Mouse (Mus musculus) limb, embryonic 13.5 days (tissue): ENCODE results near the gene Qdpr. TPM values are rescaled to one million over a fixed set of nuclear protein-coding genes. Genes with fewer than 3 reads are reported as not detected.
"Not testable (repeated sequence)": the region's sequence is repeated elsewhere in the genome, so short reads cannot be mapped to it uniquely, and the experiment has no call there.

Experiments
- ATAC-seq: fragments of 200-750 bp; cut with Nextera tagmentation; 2 replicates; pipeline ENCODE4 v1.8.0; 2017; ENCODE audit warnings: low read depth, moderate number of reproducible peaks, moderate TSS enrichment; ENCODE audit not compliant: low FRiP score
- H3K27ac ChIP-seq: fragments of 300-500 bp; sonication (generic); 2 replicates; pipeline ENCODE4 v1.5.1; 2015; ENCODE audit warnings: inconsistent platforms, mild to moderate bottlenecking, moderate library complexity
- H3K27me3 ChIP-seq: fragments of 300-500 bp; sonication (generic); 2 replicates; pipeline ENCODE4 v1.6.1; 2015; ENCODE audit warnings: mild to moderate bottlenecking, inconsistent platforms
- H3K36me3 ChIP-seq: fragments of 300-500 bp; sonication (generic); 2 replicates; pipeline ENCODE4 v1.6.1; 2015; ENCODE audit warnings: inconsistent platforms, mild to moderate bottlenecking, moderate library complexity
- H3K4me1 ChIP-seq: fragments of 300-500 bp; sonication (generic); 2 replicates; pipeline ENCODE4 v1.6.1; 2015; ENCODE audit warnings: inconsistent platforms
- H3K4me2 ChIP-seq: fragments of 300-500 bp; sonication (generic); replicated peaks from 2 replicates; pipeline ENCODE4 v1.6.1; 2015; ENCODE audit warnings: inconsistent platforms, mild to moderate bottlenecking, moderate library complexity
- H3K4me3 ChIP-seq: fragments of 300-500 bp; sonication (generic); 2 replicates; pipeline ENCODE4 v1.5.1; 2015; ENCODE audit warnings: moderate library complexity, mild to moderate bottlenecking, inconsistent platforms
- H3K9ac ChIP-seq: fragments of 300-500 bp; sonication (generic); 2 replicates; pipeline ENCODE4 v1.6.1; 2015; ENCODE audit warnings: mild to moderate bottlenecking, inconsistent platforms
- H3K9me3 ChIP-seq: fragments of 300-500 bp; sonication (generic); 2 replicates; pipeline ENCODE4 v1.6.1; 2016; ENCODE audit warnings: inconsistent platforms
- WGBS: fragments of 180-500 bp; shearing (Covaris S2); methylation state at CpG from one replicate; pipeline ENCODE4 v1.1.7; 2015; 5-methylcytosine and 5-hydroxymethylcytosine counted together
- polyA plus RNA-seq: library from polyadenylated mRNA; unstranded; fragments of >200 nt; fragmentation: Nextera tagmentation; extraction: Ambion mirVana; gene quantifications from 2 replicates; pipeline ENCODE4 v1.2.1, GENCODE M21; 2015

The Qdpr gene
- polyA plus RNA-seq, 1 experiment from 2014 or later, result 122 TPM

GRCm38 (mm10) chr5:45444130-45444832 is 5.8 kb downstream of the Qdpr start:
- Histone ChIP-seq H3K27ac (no peak overlapping the region), H3K9me3 (no peaks in the 10 kb centered on the region), H3K4me1 (peaks cover 14% of the 10 kb centered on the region), H3K4me3 (no peak overlapping the region), H3K27me3 (no peaks in the 10 kb centered on the region), H3K36me3 (peaks cover 30% of the 10 kb centered on the region), H3K9ac (no peak overlapping the region), H3K4me2 (no peak overlapping the region)
- ATAC-seq, result no peak
- 71% methylated on average over 8 of the region's 8 CpGs for WGBS

- H3K27ac ChIP-seq, result no peak overlapping the region
- H3K4me2 ChIP-seq, result no peak overlapping the region
- H3K9me3 ChIP-seq, result no peaks in the 10 kb centered on the region
- no peaks in the 10 kb centered on the region for H3K27me3 ChIP-seq
- H3K9ac ChIP-seq, result no peak overlapping the region
- peaks cover 42% of the 10 kb centered on the region for H3K36me3 ChIP-seq
- H3K4me1 ChIP-seq, result peaks cover 5% of the 10 kb centered on the region
- ATAC-seq, result no peak
- WGBS, result 82% methylated on average over 3 of the region's 3 CpGs
- no peak overlapping the region for H3K4me3 ChIP-seq
Observed at GRCm38 (mm10) chr5:45441745-45442144, 8.3 kb downstream of the Qdpr start.

GRCm38 (mm10) chr5:45441124-45441523 is 8.9 kb downstream of the Qdpr start:
- H3K36me3 ChIP-seq, result peaks cover 37% of the 10 kb centered on the region
- no peak for ATAC-seq

GRCm38 (mm10) chr5:45438301-45438700 is 11.7 kb downstream of the Qdpr start:
- Histone ChIP-seq H3K4me2 (no peak overlapping the region), H3K27me3 (no peaks in the 10 kb centered on the region), H3K4me3 (no peak overlapping the region), H3K9ac (no peak overlapping the region), H3K36me3 (peaks cover 39% of the 10 kb centered on the region), H3K4me1 (peaks cover 17% of the 10 kb centered on the region), H3K9me3 (no peaks in the 10 kb centered on the region), H3K27ac (no peak overlapping the region)
- WGBS, result 87% methylated on average over 8 of the region's 8 CpGs
- no peak for ATAC-seq

More at GRCm38 (mm10) chr5:45441124-45441523, 8.9 kb downstream of the Qdpr start:
- Histone ChIP-seq H3K4me1 (peaks cover 11% of the 10 kb centered on the region), H3K4me2 (no peak overlapping the region), H3K9me3 (no peaks in the 10 kb centered on the region), H3K27me3 (no peaks in the 10 kb centered on the region), H3K9ac (no peak overlapping the region), H3K4me3 (no peak overlapping the region), H3K27ac (no peak overlapping the region)
- WGBS, result 89% methylated on average over 3 of the region's 3 CpGs

- WGBS, result 88% methylated on average over 4 of the region's 4 CpGs
- H3K36me3 ChIP-seq, result peaks cover 40% of the 10 kb centered on the region
- ATAC-seq, result no peak
Observed at GRCm38 (mm10) chr5:45437826-45438225, 12.2 kb downstream of the Qdpr start.

GRCm38 (mm10) chr5:45435967-45436950 is 13.8 kb downstream of the Qdpr start:
- Histone ChIP-seq H3K27me3 (no peaks in the 10 kb centered on the region), H3K36me3 (peaks cover 42% of the 10 kb centered on the region), H3K9ac (peak overlapping the region; percentile 13; the same call in 1 of the 2 replicates), H3K4me1 (peaks cover 17% of the 10 kb centered on the region), H3K27ac (no peak overlapping the region), H3K9me3 (no peaks in the 10 kb centered on the region), H3K4me2 (no peak overlapping the region), H3K4me3 (no peak overlapping the region)
- WGBS, result 62% methylated on average over 14 of the region's 14 CpGs
- ATAC-seq, result peak; percentile 71

More at GRCm38 (mm10) chr5:45437826-45438225, 12.2 kb downstream of the Qdpr start:
- Histone ChIP-seq H3K9me3 (no peaks in the 10 kb centered on the region), H3K4me2 (no peak overlapping the region), H3K4me1 (peaks cover 17% of the 10 kb centered on the region), H3K27ac (no peak overlapping the region), H3K27me3 (no peaks in the 10 kb centered on the region), H3K9ac (no peak overlapping the region), H3K4me3 (no peak overlapping the region)

GRCm38 (mm10) chr5:45427891-45428290 is 22.1 kb downstream of the Qdpr start:
- no peaks in the 10 kb centered on the region for H3K4me1 ChIP-seq
- H3K27me3 ChIP-seq, result no peaks in the 10 kb centered on the region
- whole genome bisulfite sequencing, result 95% methylated on average over 7 of the region's 7 CpGs
- ATAC-seq, result no peak
- H3K9me3 ChIP-seq, result peaks cover 3% of the 10 kb centered on the region; the same call in 1 of the 2 replicates
- H3K9ac ChIP-seq, result no peak overlapping the region
- H3K27ac ChIP-seq, result no peak overlapping the region
- no peak overlapping the region for H3K4me2 ChIP-seq
- no peak overlapping the region for H3K4me3 ChIP-seq
- H3K36me3 ChIP-seq, result peaks cover 12% of the 10 kb centered on the region

GRCm38 (mm10) chr5:45426416-45427034 is 23.5 kb downstream of the Qdpr start:
- H3K4me3 ChIP-seq, result no peak overlapping the region
- peaks cover 8% of the 10 kb centered on the region; the same call in 1 of the 2 replicates for H3K4me1 ChIP-seq
- H3K9me3 ChIP-seq, result peaks cover 3% of the 10 kb centered on the region; the same call in 1 of the 2 replicates
- no peak overlapping the region for H3K4me2 ChIP-seq
- ATAC-seq, result no peak
- 65% methylated on average over 1 of the region's 1 CpGs for WGBS
- H3K27ac ChIP-seq, result no peak overlapping the region
- H3K36me3 ChIP-seq, result peaks cover 3% of the 10 kb centered on the region; the same call in 1 of the 2 replicates
- H3K27me3 ChIP-seq, result no peaks in the 10 kb centered on the region
- no peak overlapping the region for H3K9ac ChIP-seq

GRCm38 (mm10) chr5:45425771-45426170 is 24.3 kb downstream of the Qdpr start:
- not testable (repeated sequence) for H3K9me3 ChIP-seq, H3K9ac ChIP-seq, H3K4me2 ChIP-seq, H3K4me1 ChIP-seq, ATAC-seq, H3K27me3 ChIP-seq, H3K36me3 ChIP-seq, H3K4me3 ChIP-seq, H3K27ac ChIP-seq
- WGBS, result 65% methylated on average over 1 of the region's 1 CpGs

GRCm38 (mm10) chr5:45424021-45424886 is 25.8 kb downstream of the Qdpr start:
- H3K27me3 ChIP-seq, result no peaks in the 10 kb centered on the region
- no peak overlapping the region for H3K4me2 ChIP-seq
- H3K27ac ChIP-seq, result no peak overlapping the region
- H3K4me1 ChIP-seq, result peaks cover 8% of the 10 kb centered on the region; the same call in 1 of the 2 replicates
- no peak overlapping the region for H3K9ac ChIP-seq
- H3K36me3 ChIP-seq, result peaks cover 3% of the 10 kb centered on the region; the same call in 1 of the 2 replicates
- H3K4me3 ChIP-seq, result no peak overlapping the region
- ATAC-seq, result peak; percentile 72; the same call in 1 of the 2 replicates
- peaks cover 3% of the 10 kb centered on the region; the same call in 1 of the 2 replicates for H3K9me3 ChIP-seq
- 37% methylated on average over 8 of the region's 8 CpGs for WGBS
